Mouse (Mus musculus): ENCODE results near the gene Dlk2. TPM values are rescaled to one million over a fixed set of nuclear protein-coding genes. Genes with fewer than 3 reads are reported as not detected.

Dlk2 gene
- polyA plus RNA-seq, 2 experiments from 2014 or later = not detected

DNA sequence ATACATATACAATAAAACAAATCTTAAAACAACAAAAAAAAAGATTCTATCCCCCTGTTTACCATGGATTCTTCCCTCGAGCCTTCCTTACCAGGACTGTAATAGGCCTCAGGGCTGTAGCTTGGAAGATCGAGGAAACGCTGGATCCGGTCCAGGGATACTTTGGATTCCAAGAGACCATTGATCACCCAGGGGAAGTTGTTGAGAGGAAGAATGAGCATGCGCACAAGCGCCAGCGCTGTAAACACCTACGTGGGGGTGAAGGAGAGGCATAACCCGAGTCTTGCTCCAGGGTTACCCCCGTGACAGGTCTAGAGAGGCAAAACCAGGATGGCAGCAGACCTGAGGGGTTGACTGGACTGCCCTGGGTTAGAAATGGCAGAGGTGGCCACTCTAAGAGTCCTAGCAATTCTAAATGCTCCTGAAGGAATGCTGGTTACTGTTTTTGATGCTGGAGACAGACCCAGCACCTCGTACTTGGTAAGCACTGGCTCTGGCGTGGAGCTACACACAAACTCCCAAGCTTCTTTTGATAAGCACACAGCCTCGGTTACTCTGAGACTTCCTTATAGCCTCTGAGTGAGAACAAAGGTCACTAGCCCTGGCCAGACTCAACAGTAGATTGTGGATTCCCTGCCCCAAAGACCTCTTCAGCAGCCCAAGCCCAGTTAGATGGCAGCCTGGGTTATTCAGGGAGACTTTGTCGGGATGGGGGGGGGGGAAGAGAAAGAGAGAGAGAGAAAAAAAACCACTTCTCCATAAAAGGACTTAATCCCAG lies 25.0 kb downstream of the Dlk2 start:
- no peak for ATAC-seq

DNA sequence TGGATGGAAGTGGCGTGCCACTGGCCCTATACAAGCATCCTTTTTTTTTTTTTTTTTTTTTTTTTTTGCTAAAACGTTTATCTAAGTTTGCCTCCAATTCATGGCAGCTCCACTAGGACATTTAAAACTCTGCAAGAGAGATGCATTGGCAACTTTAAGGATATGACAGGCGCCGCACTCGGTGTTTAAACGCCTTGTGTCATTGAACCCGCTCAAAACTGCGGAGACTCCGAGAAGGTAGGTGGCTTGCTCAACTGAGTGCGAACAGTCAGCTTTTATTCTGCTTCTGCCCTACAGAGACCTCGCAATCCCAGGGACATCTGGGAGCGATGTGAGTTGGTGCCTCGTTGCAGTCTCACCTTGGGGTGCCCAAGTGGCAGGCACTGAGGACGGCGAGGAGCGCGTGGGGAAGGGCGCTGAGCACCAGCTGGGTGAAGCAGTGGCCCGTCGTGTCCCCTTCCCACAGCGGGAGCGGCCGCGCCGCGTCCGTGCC lies 30.2 kb downstream of the Dlk2 start:
- ATAC-seq = no peak

DNA sequence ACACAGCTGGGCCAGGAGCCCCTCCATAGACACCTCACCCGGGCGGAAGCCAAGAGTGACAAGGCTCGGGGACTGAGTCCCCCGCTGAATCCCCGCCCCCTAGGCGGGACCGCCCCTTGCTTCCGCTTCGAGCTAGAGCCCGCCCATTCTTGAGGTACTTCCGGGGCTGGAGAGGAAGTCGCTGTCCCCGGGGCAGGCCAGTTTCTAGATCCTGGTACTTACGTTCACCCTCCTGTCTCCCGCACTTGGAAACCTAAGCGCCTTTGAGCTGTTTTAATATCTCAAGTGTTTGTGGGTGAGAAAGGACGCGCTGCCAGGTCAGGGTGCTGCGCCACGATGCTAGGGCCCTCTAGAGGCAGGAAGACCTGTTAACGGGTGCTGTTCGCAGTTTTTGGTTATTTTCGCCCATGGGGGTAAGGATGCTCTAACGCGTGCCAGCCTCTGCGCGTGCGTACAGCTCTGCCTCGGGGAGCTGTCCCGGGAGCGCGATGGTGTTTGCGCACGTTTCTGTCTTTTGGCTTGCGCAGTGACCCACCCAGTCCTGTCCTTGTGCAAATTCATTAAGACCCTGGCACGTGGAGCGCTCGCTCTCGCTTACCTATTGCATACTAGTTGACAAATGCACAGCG lies 30.8 kb downstream of the Dlk2 start, which contains the start of gene Abcc10:
TSS of gene Abcc10 (minus strand) at position 447 of the 629 bp plus-strand sequence.
- peak; percentile 95 for ATAC-seq

DNA sequence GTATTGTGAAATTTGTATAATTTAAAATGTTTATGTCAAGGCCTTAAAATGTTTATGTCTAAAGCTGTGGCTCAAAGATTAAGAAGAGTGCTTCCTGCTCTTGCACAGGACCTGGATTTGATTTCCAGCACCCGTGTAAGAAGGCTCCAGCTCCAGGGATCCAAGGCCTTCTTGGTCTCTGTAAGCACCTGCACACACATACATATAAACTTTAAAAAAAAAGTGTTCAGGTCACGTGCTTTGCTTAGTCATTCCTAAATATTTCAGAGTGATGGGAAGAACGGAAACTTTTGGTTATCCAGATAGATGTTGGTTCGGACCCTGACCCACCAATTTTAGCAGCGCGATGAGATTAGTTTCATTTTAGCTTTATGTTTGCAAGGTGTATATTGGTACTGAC lies 31.5 kb downstream of the Dlk2 start:
- no peak for ATAC-seq

- ATAC-seq = no peak
These were observed 39.3 kb downstream of the Dlk2 start for GRCm38 (mm10) chr17:46336475-46336874.

DNA sequence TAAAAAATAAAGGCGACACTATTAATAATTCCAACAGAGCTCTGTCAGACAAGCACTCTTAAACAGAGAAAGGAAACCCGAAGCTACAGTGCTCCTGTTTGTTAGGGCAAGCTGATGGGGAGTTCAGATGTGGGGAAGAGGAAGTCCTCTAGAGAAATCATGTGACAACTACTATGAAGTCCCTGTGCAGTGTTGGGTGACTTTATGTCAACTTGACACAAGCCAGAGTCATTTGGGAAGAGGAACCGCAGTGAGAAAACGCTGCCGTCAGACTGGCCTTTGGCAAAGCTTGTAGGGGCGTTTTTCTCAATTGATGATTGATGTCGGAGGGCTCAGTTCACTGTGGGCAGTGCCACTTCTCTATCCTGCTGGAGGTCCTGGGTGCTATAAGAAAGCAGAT lies 44.0 kb downstream of the Dlk2 start:
- no peak for ATAC-seq

DNA sequence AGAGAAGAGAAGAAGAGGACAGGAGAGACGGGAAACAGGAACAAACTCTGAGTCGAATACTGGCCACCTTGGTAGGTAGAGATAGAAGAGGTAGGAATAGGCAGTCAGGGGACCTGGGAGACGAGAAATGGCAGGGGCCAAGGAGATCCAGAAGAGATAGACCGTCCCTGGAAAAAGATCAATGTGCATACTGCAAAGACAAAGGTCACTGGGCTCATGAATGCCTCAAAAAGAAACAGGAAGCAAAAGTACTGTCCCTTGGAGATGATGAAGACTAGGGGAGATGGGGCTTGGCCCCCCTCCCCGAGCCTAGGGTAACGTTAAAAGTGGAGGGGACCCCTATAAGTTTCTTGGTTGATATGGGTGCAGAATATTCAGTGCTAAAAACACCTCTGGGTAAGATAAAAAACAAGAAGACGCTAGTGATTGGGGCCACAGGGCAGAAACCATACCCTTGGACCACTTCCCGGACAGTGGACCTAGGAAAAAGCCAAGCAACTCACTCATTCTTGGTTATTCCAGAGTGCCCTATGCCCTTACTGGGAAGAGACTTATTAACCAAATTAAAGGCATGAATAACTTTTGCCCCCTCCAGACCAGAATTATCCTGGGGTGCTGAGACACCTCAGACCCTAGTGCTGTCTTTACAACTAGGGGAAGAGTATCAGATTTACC lies 53.9 kb downstream of the Dlk2 start:
- ATAC-seq = no peak

Other genes with a start within 250 kb of the Dlk2 start
- gene Mrps18a, start 186.4 kb upstream of the Dlk2 start, polyA plus RNA-seq (2017; shearing (Covaris generic)) = 100 to 1,000 TPM; 101 to 132 TPM
- 1 to 10 TPM; 1.5 TPM for gene Rsph9, start 153.2 kb upstream of the Dlk2 start, polyA plus RNA-seq (2017; shearing (Covaris generic))
- 10 to 100 TPM; 59.6 to 59.9 TPM for gene Mad2l1bp, start 143.9 kb upstream of the Dlk2 start, polyA plus RNA-seq (2017; shearing (Covaris generic))
- gene Gtpbp2, start 136.4 kb upstream of the Dlk2 start, polyA plus RNA-seq (2017; shearing (Covaris generic)) = 10 to 100 TPM; 39.6 to 55.7 TPM
- gene Polh, start 94.8 kb upstream of the Dlk2 start, polyA plus RNA-seq (2017; shearing (Covaris generic)) = 1 to 10 TPM; 8.3 to 10.0 TPM
- gene Xpo5, start 94.6 kb upstream of the Dlk2 start, polyA plus RNA-seq (2017; shearing (Covaris generic)) = 10 to 100 TPM; 21.3 to 29.8 TPM
- gene Polr1c, start 49.4 kb upstream of the Dlk2 start, polyA plus RNA-seq (2017; shearing (Covaris generic)) = 100 to 1,000 TPM in 1 of 2 experiments, 10 to 100 TPM in 1; 86.1 to 118 TPM
- gene Yipf3, start 49.3 kb upstream of the Dlk2 start, polyA plus RNA-seq (2017; shearing (Covaris generic)) = 10 to 100 TPM; 56.0 to 56.2 TPM
- gene Lrrc73, start 43.9 kb upstream of the Dlk2 start, polyA plus RNA-seq (2017; shearing (Covaris generic)) = under 1 TPM in 1 of 2 experiments, not detected in 1; 0.42 TPM
- gene Tjap1, start 14.4 kb upstream of the Dlk2 start, polyA plus RNA-seq (2017; shearing (Covaris generic)) = 10 to 100 TPM; 22.5 to 24.1 TPM
- gene Abcc10, start 30.9 kb downstream of the Dlk2 start, polyA plus RNA-seq (2017; shearing (Covaris generic)) = 1 to 10 TPM; 2.4 to 4.3 TPM
- 1 to 10 TPM; 5.4 TPM for gene Zfp318, start 86.3 kb downstream of the Dlk2 start, polyA plus RNA-seq (2017; shearing (Covaris generic))
- not detected for gene Crip3, start 131.5 kb downstream of the Dlk2 start, polyA plus RNA-seq (2017; shearing (Covaris generic))
- gene Slc22a7, start 141.0 kb downstream of the Dlk2 start, polyA plus RNA-seq (2017; shearing (Covaris generic)) = not detected
- gene Ttbk1, start 190.3 kb downstream of the Dlk2 start, polyA plus RNA-seq (2017; shearing (Covaris generic)) = 1 to 10 TPM in 1 of 2 experiments, under 1 TPM in 1; 0.49 to 1.5 TPM
- 10 to 100 TPM; 11.1 to 13.4 TPM for gene Dnph1, start 199.3 kb downstream of the Dlk2 start, polyA plus RNA-seq (2017; shearing (Covaris generic))
- gene Cul9, start 249.0 kb downstream of the Dlk2 start, polyA plus RNA-seq (2017; shearing (Covaris generic)) = 1 to 10 TPM; 2.7 to 3.5 TPM

Data from activated CD4-positive, CD25-positive, alpha-beta regulatory T cell, adult 4 months (primary cell).